Mouse (Mus musculus) granulocyte monocyte progenitor cell, adult 5-6 weeks (primary cell): Measurements from ENCODE around the gene Ucp1. TPM values are rescaled to one million over a fixed set of nuclear protein-coding genes. Genes with fewer than 3 reads are reported as not detected.
A peak's percentile ranks its signal among the peaks of the same experiment; 100 is the strongest.

Experiments used
- ATAC-seq: replicated peaks from 2 replicates; pipeline ENCODE4 v1.8.0; 2016; ENCODE audit warnings: mild to moderate bottlenecking, moderate TSS enrichment, inconsistent platforms; ENCODE audit not compliant: poor library complexity, severe bottlenecking
- total RNA-seq, 2 experiments: library from RNA; stranded (forward) in 1 of 2; stranded (reverse) in 1 of 2; fragments of 200-712, 200-1000 nt in 1 of 2; fragments of >200 nt in 1 of 2; fragmentation: Nextera tagmentation in 1 of 2; gene quantifications; 2 replicates each; pipeline ENCODE4 v1.2.3; 2014 to 2017

The Ucp1 gene
- total RNA-seq, 2 experiments from 2014 or later = not detected

- no peak for ATAC-seq
Measured at GRCm38 (mm10) chr8:83327889-83328288, 37.7 kb downstream of the Ucp1 start.

GRCm38 (mm10) chr8:83331567-83331898 lies 41.4 kb downstream of the Ucp1 start:
- ATAC-seq = peak; percentile 37

- ATAC-seq = peak; percentile 97
Measured at GRCm38 (mm10) chr8:83331899-83332697, 41.9 kb downstream of the Ucp1 start, which contains the start of gene Elmod2. Gene Elmod2 (minus strand): TSS chr8:83332486.

GRCm38 (mm10) chr8:83332864-83333263 lies 42.7 kb downstream of the Ucp1 start:
- peak; percentile 25; the same call in 1 of the 2 replicates for ATAC-seq

GRCm38 (mm10) chr8:83342076-83342475 lies 51.9 kb downstream of the Ucp1 start:
- no peak for ATAC-seq

GRCm38 (mm10) chr8:83342693-83343092 lies 52.5 kb downstream of the Ucp1 start:
- ATAC-seq = no peak

Other genes with a start within 250 kb of the Ucp1 start
- gene Tbc1d9, start 125.0 kb upstream of the Ucp1 start, total RNA-seq (2014; fragmentation: Nextera tagmentation) = 0.30 TPM in 1 of 2 replicates, not detected in the other
- gene Tbc1d9, start 125.0 kb upstream of the Ucp1 start, total RNA-seq (2017) = 0.60 and 1.8 TPM in 2 replicates
- gene Gm10645, start 124.2 kb upstream of the Ucp1 start, total RNA-seq (2014; fragmentation: Nextera tagmentation) = not detected in 2 replicates
- gene Gm10645, start 124.2 kb upstream of the Ucp1 start, total RNA-seq (2017) = not detected in 2 replicates
- gene Elmod2, start 42.1 kb downstream of the Ucp1 start, total RNA-seq (2014; fragmentation: Nextera tagmentation) = 7.2 and 12.3 TPM in 2 replicates
- gene Elmod2, start 42.1 kb downstream of the Ucp1 start, total RNA-seq (2017) = 17.3 and 20.3 TPM in 2 replicates
- gene Mgat4d, start 58.1 kb downstream of the Ucp1 start, total RNA-seq (2014; fragmentation: Nextera tagmentation) = not detected in 2 replicates
- gene Mgat4d, start 58.1 kb downstream of the Ucp1 start, total RNA-seq (2017) = not detected in 2 replicates
- gene Clgn, start 99.5 kb downstream of the Ucp1 start, total RNA-seq (2014; fragmentation: Nextera tagmentation) = not detected in 2 replicates
- not detected in 2 replicates for gene Clgn, start 99.5 kb downstream of the Ucp1 start, total RNA-seq (2017)
- 35.8 and 47.8 TPM in 2 replicates for gene Scoc, start 168.0 kb downstream of the Ucp1 start, total RNA-seq (2014; fragmentation: Nextera tagmentation)
- gene Scoc, start 168.0 kb downstream of the Ucp1 start, total RNA-seq (2017) = 26.2 and 34.8 TPM in 2 replicates
- gene Olfr370, start 245.4 kb downstream of the Ucp1 start, total RNA-seq (2014; fragmentation: Nextera tagmentation) = not detected in 2 replicates
- gene Olfr370, start 245.4 kb downstream of the Ucp1 start, total RNA-seq (2017) = not detected in 2 replicates